Mouse (Mus musculus) Muller cell, postnatal 12 days (primary cell): Measurements from ENCODE around the gene Cdh16.
A peak's percentile ranks its signal among the peaks of the same experiment; 100 is the strongest.
"Not testable (repeated sequence)": the region's sequence is repeated elsewhere in the genome, so short reads cannot be mapped to it uniquely, and the experiment has no call there.

Experiments used
- DNase-seq: peaks from one replicate; pipeline ENCODE4 v3.0.0-alpha.2; 2015; ENCODE audit errors: inconsistent ontology term

The Cdh16 gene

GRCm38 (mm10) chr8:104624161-104624560 is at the start of gene Cdh16:
Cdh16 (minus strand) TSS chr8:104624396.
- no peak for DNase-seq

GRCm38 (mm10) chr8:104655614-104656013 is 31.4 kb upstream of the Cdh16 start:
- DNase-seq = no peak

- DNase-seq = peak; percentile 56
Measured at GRCm38 (mm10) chr8:104654984-104655383, 30.8 kb upstream of the Cdh16 start.

GRCm38 (mm10) chr8:104644187-104644586 is 20.0 kb upstream of the Cdh16 start:
- DNase-seq = not testable (repeated sequence)

- no peak for DNase-seq
Measured at GRCm38 (mm10) chr8:104642324-104642654, 18.1 kb upstream of the Cdh16 start.

- peak; percentile 91 for DNase-seq
Measured at GRCm38 (mm10) chr8:104641426-104642323, 17.5 kb upstream of the Cdh16 start, which contains the start of gene Ciao2b. Ciao2b (minus strand) TSS chr8:104641965.

- DNase-seq = no peak
Measured at GRCm38 (mm10) chr8:104640831-104641370, 16.7 kb upstream of the Cdh16 start.

- DNase-seq = no peak
Measured at GRCm38 (mm10) chr8:104640241-104640640, 16.0 kb upstream of the Cdh16 start.

GRCm38 (mm10) chr8:104638010-104638409 is 13.8 kb upstream of the Cdh16 start:
- no peak for DNase-seq

- no peak for DNase-seq
Measured at GRCm38 (mm10) chr8:104635004-104635710, 11.0 kb upstream of the Cdh16 start.

- no peak for DNase-seq
Measured at GRCm38 (mm10) chr8:104633156-104633744, 9.1 kb upstream of the Cdh16 start.

GRCm38 (mm10) chr8:104632486-104632885 is 8.3 kb upstream of the Cdh16 start:
- no peak for DNase-seq

GRCm38 (mm10) chr8:104631975-104632374 is 7.8 kb upstream of the Cdh16 start:
- no peak for DNase-seq

- DNase-seq = peak; percentile 82
Measured at GRCm38 (mm10) chr8:104630981-104631663, 6.9 kb upstream of the Cdh16 start, which contains the start of gene Rrad. Rrad (minus strand) TSS chr8:104631327.

GRCm38 (mm10) chr8:104630574-104630973 is 6.4 kb upstream of the Cdh16 start:
- DNase-seq = no peak

GRCm38 (mm10) chr8:104630111-104630479 is 5.9 kb upstream of the Cdh16 start:
- no peak for DNase-seq

GRCm38 (mm10) chr8:104629306-104630110 is 5.3 kb upstream of the Cdh16 start:
- DNase-seq = no peak

- no peak for DNase-seq
Measured at GRCm38 (mm10) chr8:104628402-104628801, 4.2 kb upstream of the Cdh16 start.

- no peak for DNase-seq
Measured at GRCm38 (mm10) chr8:104627065-104627740, 3.0 kb upstream of the Cdh16 start.

- no peak for DNase-seq
Measured at GRCm38 (mm10) chr8:104620765-104621164, 3.4 kb downstream of the Cdh16 start.
